Mouse (Mus musculus) left cerebral cortex, adult 2 months (tissue): ENCODE results near the gene Mrm1. TPM values are rescaled to one million over a fixed set of nuclear protein-coding genes. Genes with fewer than 3 reads are reported as not detected.

Experiments
- DNase-seq, 2 experiments: peaks; one replicate each; pipeline ENCODE4 v3.0.0; 2021 to 2022; ENCODE audit warnings: low spot score in 2 of 2, mixed read lengths in 1 of 2; ENCODE audit errors: extremely low spot score in 1 of 2
- H3K27ac ChIP-seq: fragments of 200-600 bp; 2 replicates; pipeline ENCODE4 v1.8.1; 2022
- H3K4me3 ChIP-seq: fragments of 200-600 bp; 2 replicates; pipeline ENCODE4 v1.8.1; 2022
- CTCF ChIP-seq: fragments of 200-600 bp; IDR thresholded peaks from 2 replicates; pipeline ENCODE4 v1.8.1; 2022; ENCODE audit warnings: antibody characterized with exemption, mild to moderate bottlenecking, moderate library complexity
- intact Hi-C: fragments of 180-260 bp; cut with DNase I; formaldehyde crosslinking; loops from one replicate; pipeline ENCODE4 v1.15.1; 2025
- total RNA-seq, 2 experiments: library from RNA; stranded (reverse); gene quantifications; 2 replicates each; pipeline ENCODE4 v1.2.3; 2021

Gene Mrm1
- total RNA-seq, 2 experiments from 2014 or later = 14.4 to 18.2 TPM

GRCm38 (mm10) chr11:84764116-84764515 lies 55.2 kb downstream of the Mrm1 start:
- intact Hi-C loops = no loop called here
- Histone ChIP-seq H3K27ac (no peak overlapping the region), H3K4me3 (no peak overlapping the region)
- TF ChIP-seq CTCF = no peak
- no peak for DNase-seq

Other genes with a start within 250 kb of the Mrm1 start
- gene Dhrs11, start 9.5 kb upstream of the Mrm1 start, total RNA-seq = 1 to 10 TPM; 7.2 to 7.8 TPM
- 10 to 100 TPM; 93.8 to 97.1 TPM for gene Ggnbp2, start 51.3 kb upstream of the Mrm1 start, total RNA-seq
- 10 to 100 TPM; 14.5 to 20.5 TPM for gene Myo19, start 60.6 kb upstream of the Mrm1 start, total RNA-seq
- gene Pigw, start 60.8 kb upstream of the Mrm1 start, total RNA-seq = 1 to 10 TPM; 6.8 to 7.7 TPM
- gene Znhit3, start 96.9 kb upstream of the Mrm1 start, total RNA-seq = 10 to 100 TPM; 34.8 to 36.5 TPM
- gene Car4, start 138.3 kb upstream of the Mrm1 start, total RNA-seq = 100 to 1,000 TPM in 1 of 2 experiments, 10 to 100 TPM in 1; 78.6 to 101 TPM